Mouse (Mus musculus) 416B (cell line): ENCODE measurements around the gene Hspa14.

Source experiments
- DNase-seq: peaks from one replicate; pipeline ENCODE4 v3.0.0; 2011; ENCODE audit warnings: low read depth

The Hspa14 gene

DNA sequence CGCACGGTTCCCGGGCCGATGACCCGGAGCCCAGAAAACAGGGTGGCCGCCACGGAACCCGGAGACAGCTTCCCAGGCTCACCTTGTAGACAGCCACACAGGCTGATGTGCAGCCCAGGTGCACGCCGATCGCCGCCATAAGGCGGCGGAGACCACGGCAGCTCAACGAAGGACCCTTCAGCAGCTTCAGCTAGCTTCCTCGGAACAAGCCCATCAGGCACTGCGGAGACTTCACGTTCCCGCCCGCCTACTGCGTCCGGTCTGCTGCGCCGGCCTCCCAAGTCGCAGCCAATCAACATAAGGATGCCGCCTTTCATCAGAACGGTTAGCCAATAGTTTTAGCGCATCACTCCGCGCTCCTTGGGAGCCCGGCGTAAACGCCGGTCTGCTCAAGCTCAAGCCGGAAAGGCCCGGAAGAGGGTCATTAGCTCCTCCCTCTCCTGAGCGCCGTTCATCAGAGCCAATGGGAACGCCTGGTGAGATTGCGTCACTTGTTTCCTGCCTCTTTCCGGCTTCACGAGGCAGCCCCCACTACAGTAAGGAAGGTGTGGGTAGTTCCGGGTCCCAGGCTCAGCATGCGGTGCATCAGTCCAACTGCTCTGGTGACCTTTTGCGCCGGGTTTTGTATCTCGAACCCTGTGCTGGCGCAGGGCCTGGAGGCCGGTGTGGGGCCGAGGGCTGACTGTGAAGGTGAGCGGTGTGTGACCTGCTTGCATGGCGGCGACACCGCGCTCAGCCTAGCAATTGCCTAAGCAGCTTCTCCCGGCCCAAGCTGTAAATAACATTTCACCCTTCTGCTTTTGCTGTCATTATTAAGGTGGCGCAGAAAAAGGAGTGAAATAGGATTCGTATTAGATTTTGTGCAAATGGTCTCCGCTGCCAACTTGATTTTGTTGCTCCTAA is at the start of gene Hspa14, which contains the start of the genes Gm45902 and Cdnf:
TSS of gene Hspa14 (minus strand) at position 263 of the 903 bp plus-strand sequence.
TSS of gene Gm45902 (minus strand) at position 239 of the 903 bp plus-strand sequence.
TSS of gene Cdnf (plus strand) at position 479 of the 903 bp plus-strand sequence.
- DNase-seq = peak; percentile 99

DNA sequence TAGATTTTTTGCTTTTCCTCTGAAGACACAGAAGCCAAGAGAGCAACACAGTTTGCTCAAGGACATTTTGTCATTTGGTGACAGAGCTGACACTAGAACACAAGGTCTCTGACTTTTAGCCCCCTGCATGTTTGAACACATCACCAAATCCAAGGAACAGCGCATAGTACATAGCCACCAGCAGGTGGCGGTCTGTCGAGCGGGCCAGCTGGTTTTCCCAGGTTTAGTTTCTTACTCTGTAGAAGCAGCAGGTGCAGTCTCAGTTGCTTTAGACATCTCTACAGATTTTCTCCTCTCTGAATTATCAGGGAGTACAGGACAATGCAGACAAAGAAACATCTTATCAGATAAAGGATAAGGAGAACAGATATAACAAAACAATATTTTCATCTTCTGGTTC is 34.0 kb upstream of the Hspa14 start:
- peak; percentile 78 for DNase-seq

DNA sequence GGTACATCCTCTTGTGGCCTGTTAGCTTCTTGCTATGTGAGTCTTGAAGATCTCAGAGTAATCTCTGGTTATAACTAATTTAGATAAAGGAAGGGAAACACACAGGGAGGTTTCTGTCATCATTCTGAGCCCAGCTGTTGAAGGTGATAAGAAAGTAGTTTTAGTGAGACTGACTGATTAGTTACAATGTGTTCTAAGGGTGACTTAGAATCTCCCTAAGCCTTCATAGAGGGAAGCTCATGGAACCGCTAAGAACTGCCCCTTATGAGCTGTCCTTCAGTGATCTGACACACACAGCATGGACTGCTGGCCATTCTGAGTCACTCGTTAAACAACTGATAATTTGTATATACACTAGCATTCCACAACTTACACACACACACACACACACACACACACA is 33.4 kb upstream of the Hspa14 start:
- DNase-seq = peak; percentile 61

DNA sequence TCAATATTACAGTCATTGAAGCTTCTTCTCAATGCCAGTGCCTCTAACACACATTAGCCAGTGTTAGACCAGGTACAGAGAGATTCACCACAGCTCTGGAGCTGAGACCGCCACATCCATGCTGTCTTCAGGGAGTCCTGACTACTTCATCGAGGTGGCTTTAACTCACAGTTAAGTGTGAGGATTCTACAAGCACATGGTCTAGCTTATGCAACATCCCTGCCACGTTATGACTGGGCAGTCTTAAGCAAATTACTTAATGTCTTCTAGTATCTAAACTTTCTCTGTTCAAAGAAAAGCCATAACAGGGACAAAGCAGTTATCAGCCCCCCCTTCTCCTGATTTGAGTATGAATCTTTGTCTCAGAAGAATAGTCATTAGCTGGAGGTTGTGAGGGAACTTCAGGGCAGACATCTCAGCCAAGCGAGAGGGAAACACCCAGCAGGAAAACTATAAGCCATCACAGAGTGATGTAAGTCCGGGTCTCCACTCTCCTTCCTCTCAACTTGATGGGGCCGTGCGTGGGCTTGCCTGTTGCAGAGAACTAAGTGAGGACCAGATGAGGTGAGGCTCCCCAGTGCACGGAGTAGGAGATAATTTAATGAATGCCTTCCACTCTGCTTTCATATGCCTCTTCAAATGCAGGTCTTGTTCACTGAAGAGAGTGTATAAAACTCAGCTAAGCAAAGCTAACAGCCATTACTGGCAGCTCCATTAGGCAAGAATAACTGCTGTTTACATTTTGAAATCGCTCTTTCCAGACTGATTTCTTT is 28.9 kb upstream of the Hspa14 start:
- DNase-seq = peak; percentile 62

DNA sequence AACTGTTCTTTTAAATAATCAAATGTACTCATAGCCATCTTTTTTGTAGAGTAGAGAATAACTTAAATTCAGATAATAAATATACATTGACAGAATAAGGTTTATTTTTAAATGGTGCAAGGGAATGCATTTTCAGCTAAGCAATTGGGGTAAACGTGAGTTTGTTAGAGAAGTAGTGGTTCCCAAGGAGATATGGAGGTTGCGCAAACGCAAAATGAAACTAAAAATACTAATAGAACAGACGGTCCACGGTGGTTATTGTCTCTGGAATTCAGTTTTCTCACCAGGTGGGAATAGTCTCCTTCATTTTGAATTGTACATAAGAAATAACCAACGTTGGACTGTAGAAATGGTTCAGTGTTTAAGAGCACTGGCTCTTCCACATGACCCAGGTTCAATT is 13.7 kb upstream of the Hspa14 start:
- DNase-seq = peak; percentile 41

DNA sequence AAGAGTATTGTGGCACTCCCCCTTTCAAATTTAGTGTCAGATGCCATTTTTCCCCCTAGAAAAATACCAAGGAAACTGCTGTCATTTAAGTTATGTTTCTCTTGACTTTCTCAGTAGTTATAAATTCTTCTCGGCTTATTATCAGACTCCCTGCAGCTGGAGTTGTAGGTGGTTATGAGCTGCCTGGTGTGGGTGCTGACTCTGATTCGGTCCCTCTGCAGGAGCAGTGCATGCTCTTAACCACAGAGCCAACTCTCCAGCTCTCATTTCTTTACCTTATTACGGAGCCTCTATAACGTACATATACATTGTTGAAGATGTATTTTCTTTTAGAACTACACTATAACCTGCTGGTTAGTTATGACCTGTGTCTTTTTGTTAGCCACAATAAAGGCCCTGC is 9.9 kb upstream of the Hspa14 start:
- no peak for DNase-seq

DNA sequence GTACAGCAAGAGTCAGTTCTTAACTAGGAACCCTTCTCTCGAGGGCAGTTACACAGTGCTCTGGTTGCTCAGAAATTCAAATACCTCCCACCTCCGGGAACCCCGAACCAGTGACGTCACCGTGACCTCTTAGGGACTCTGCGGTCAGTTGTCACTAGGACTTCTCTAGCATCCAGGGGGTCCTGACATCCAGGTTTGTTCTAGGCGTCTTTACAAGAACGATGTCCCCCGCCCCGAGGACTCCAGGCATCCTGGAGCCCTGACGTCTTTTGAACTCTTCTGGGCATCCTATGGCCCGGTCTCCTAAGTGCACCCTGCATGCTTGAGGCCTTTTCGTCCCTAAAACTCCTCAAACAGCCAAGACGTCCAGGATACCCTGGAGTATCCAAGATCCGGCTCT is 538 bp downstream of the Hspa14 start:
- DNase-seq = peak; percentile 79

DNA sequence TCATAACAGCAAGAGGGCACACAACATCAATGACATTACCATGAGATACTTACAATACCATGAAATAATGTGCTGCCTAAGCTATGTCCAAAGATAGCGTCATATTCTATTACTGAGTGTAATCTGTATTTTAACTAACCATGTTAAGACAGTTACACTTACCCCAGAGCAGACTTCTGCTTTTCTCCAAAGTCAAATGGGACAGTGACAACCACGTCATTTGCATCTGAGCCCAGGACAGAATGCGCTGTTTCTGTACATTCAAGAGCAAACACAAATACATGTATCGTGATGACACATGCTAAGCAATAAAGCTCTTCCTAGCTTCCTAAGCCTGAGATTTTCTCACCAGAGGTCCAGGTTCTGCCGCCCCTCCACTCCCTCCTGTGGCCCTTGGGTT is 11.7 kb downstream of the Hspa14 start:
- no peak for DNase-seq

DNA sequence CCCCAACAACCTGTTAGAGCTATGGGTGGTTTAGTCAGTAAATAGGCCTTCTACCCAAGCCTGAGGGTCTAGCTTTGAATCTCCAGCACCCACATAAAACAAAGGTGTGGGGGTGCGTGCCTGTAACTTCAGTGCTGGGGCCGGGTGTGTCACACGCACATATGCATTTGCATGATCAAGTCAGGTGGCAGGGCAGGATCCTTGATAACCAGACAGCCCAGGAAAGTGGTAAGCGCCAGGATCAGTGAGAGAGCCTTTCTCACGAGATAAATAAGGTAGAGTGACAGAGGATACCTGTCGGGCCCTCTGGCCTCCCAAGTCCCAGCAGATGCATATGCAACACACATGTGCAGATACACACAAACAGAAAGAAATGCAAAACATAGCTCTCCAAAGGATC is 13.1 kb downstream of the Hspa14 start:
- no peak for DNase-seq

DNA sequence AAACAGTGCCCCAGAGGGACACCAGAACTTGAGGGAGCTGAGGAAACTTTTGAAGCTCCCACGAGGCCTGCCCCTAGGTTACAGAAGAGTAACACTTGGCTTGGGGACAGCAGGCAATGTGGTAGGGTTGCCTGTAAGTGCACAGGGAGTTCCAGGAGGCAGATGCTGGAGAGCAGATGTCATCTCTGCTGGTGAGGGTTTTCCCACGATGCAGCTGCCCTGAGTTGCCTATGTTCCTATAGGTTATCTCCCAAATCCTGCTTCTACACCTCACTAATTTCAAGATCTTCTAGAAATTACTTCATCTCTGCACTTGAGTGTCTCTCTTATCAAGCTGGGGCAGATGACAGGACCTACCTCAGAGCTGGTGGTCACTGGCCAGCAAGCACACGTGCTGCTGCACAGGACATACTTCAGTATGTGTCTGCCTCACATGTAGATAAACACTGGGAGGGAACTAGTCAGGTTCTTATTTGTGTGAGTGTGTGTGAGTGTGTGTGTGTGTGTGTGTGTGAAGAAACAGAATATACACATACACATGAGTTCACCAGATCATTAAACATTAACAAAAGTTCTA is 18.7 kb downstream of the Hspa14 start:
- no peak for DNase-seq

DNA sequence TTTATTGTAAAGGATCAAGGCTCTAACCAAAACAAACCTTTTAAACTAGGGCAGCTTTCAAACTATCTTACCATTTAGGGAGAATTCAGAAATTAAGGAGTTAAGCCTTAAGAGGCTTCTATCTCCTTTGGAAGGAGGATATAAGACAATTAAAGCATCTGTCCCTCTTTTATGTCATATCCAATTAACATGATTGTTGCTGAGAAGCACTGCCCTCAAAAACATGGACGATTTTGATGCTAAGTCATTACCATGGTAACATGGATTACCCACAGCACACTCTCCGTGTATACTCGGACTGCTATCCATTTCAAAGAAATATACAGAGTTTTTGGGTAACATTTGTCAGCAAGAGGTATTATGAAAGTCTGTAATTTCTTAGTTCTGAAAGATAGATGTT is 22.8 kb downstream of the Hspa14 start:
- no peak for DNase-seq

DNA sequence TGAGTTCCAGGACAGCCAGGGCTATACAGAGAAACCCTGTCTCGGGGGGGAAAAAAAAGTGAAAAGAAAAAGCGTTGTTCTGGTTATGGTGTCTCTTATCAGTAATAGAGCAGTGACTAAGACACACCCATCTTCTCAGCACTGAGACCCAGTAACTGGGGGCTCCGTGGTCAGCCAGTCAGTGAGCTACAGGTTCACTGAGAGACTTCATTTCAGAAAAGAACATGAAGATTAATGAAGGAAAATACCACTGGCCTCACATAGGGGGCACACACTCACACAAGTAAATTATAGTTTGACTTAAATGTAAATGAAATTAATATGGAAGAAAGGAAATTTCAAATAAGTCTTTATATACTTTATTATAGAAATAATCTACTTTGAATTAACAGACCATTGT is 32.4 kb downstream of the Hspa14 start:
- peak; percentile 34 for DNase-seq

DNA sequence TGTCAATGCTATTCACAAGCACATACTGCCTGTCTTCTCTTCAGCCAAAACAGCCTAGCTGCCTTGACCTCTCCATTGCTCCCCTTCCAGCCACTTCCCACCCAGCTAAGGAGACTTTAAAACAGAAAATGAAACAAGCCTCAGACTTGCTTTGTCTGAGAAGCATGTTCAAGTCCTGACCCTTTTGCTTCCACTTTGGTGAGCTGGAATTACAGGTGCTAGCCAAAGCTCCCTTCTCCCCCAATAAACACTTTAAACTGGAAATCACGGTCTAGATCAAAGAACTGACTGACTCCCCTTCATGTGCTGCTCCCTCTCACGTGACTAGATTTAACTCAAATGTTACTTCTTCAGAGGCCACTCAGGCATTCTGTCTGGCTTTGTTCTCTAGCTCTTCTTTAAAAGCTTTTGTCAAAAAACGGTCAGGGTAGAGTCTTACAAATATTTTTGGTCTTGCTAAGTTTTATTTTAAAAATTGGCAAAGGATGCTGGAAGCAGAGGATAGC is 36.8 kb downstream of the Hspa14 start:
- DNase-seq = peak; percentile 42

DNA sequence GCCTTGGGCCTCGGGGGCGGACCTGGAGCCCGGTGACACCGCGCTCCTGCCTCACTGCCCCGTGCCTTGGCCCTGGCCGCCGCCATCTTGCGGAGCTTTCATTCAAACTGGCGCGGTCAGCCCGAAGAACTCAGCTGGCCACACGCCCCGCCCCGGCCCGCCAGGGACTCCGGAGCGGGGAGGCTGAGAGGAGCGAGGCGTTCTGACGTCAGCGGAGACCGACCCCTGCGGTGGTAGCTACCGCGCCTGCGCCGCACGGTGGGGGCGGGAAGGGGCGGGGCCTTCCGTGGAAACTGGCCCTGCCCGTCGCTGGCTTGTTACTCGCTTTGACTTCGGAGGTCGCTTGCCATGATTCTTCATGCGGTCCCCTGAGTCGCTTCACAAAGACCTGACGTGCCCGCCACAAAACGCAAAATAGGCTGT is 37.7 kb downstream of the Hspa14 start, which contains the start of gene Suv39h2:
TSS of gene Suv39h2 (minus strand) at position 171 of the 423 bp plus-strand sequence.
- peak; percentile 95 for DNase-seq

DNA sequence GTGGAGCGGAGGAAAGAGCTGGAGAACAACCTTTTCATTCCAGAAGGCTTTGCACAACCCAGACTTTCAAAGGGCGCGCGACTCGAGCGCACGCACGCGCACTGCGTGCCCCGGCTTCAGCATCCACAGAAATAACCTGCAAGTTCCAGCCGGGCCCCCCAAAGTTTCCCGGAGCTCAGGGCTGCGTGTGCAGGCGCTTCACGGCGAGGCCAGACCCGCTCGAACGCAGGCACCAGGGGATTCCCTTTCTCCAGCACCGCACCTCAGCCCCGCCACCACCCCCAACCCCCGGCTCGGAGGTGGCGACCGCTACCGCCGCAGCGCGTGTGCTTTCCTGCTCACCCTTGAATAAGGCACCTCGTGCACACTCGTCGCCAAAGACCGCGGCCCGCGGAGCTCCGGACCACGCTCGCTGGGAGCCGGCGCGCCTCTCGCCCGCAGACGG is 38.2 kb downstream of the Hspa14 start:
- DNase-seq = peak; percentile 73

DNA sequence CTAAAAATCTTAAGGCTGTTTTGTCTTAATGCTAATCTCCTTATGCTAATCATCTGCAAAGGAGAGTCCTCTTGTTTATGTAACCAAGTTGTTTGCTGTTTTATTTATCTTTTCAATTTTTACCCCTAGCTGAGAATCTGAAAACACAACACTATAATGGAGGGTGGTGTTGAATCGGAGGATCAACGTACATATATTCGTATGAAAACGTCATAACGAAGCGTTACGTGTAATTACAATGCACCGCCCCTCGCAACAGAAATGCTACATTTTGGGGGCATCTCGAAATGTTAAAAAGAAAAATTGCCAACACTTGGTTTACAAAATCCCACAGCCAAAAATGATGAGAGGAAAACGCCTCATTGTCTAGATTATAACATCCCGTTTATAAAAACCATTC is 38.7 kb downstream of the Hspa14 start:
- DNase-seq = peak; percentile 72

DNA sequence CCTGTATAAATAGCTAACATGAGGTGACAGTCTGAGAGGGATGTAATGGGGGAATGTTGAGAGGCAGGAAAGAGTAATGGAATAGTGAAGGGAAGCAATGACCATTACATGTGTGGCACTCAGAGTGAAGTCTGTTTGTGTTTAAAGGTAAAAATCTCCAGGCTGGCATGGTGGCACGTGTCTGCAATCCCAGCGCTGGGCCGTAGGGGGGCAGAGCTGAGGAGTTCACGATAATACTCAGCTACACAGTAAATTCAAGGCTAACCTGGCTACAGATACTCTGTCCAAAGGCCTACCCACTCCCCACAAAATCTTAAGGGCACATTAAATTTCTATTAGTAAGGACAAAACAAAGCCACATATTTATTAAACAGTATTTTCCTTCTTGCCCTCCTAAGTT is 56.0 kb downstream of the Hspa14 start:
- DNase-seq = no peak

DNA sequence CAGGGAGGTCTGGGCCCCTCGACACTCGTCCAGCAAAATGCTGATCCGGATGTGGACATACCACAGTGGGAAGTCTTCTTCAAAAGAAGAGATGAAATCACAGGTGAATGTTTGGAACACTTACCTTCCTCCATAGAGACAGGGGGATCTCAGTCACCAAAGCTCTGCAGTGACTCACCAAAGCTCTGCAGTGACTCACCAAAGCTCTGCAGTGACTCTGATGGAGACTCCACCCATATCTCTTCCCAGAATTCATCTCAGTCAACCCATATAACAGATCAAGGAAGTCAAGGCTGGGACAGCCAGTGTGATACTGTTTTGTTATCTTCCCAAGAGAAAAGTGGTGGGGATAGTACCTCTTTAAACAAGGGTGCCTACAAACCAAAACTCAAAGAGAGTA is 59.5 kb downstream of the Hspa14 start:
- peak; percentile 29 for DNase-seq

DNA sequence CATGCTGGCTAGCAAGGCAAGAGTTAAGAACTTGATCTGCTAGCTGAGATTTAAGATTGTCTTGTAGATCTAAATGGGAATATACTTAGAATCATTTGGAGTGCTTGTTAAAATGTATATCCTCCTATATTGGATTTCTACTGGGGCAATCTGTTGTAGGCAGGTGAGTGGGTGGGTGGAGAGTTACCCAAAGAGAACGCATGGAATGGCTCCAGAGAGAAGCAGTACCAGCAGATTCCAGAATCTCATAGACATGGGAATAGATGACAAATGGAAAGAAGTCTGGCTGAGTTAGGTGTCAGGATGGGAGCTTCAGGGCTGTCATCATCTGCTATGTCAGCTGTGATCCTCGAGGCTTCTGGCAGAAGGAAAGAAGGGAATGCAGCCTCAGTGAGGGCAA is 63.2 kb downstream of the Hspa14 start:
- DNase-seq = no peak

DNA sequence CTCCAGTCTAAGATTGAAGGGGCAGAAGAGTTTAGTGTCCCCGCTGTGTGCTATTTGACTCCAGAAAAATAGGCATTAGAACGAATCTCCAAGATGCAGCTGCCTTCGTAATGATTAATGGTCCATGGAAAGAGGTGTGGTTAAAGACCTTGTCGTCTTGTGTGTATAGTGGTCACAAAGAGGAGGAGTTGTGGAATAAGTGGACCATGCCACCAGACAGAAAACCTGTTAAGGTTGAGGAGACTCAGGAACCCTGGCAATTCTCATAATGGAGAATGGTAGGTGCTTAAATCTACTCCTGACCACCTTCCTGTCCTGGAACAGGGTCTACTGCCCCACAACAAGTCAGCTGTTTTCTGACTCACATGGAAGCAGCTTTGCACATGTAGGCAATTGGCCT is 66.6 kb downstream of the Hspa14 start:
- DNase-seq = no peak

DNA sequence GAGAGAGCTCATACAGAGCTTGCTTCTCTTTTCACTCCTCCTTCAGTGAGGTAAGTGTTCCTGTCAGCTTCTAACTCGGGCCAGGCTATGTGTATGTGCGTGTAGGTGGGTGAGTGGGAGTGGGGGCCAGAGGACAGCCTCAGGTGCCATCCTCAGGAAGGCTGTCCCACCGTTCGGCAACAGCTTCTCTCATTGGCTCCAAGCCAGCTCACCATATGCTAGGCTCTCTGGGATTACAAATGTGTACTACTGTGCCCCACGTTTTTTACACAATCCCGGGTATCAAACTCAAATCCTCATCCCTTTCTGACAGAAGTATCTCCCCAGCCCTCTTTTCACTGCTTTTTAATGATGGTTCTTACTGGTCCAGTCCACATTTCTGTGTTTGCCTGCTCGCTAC is 68.4 kb downstream of the Hspa14 start:
- no peak for DNase-seq
